Mouse (Mus musculus) splenic B cell, adult 2 months (primary cell): ENCODE results near the gene Ensa.
"Not testable (repeated sequence)": the region's sequence is repeated elsewhere in the genome, so short reads cannot be mapped to it uniquely, and the experiment has no call there.

Experiments used
- DNase-seq: peaks from one replicate; pipeline ENCODE4 v3.0.0-alpha.2; 2011; ENCODE audit warnings: low read depth, low spot score
- H3K27me3 ChIP-seq: 2 replicates; pipeline ENCODE4 v1.6.1; 2012; ENCODE audit warnings: mild to moderate bottlenecking, low read length, moderate library complexity, mixed read lengths; ENCODE audit not compliant: control insufficient read depth, poor library complexity, insufficient read depth, severe bottlenecking
- H3K36me3 ChIP-seq: 2 replicates; pipeline ENCODE4 v1.6.1; 2012; ENCODE audit warnings: mild to moderate bottlenecking, low read length, moderate library complexity, mixed read lengths; ENCODE audit not compliant: control insufficient read depth, poor library complexity, insufficient read depth, severe bottlenecking

The Ensa gene

DNA sequence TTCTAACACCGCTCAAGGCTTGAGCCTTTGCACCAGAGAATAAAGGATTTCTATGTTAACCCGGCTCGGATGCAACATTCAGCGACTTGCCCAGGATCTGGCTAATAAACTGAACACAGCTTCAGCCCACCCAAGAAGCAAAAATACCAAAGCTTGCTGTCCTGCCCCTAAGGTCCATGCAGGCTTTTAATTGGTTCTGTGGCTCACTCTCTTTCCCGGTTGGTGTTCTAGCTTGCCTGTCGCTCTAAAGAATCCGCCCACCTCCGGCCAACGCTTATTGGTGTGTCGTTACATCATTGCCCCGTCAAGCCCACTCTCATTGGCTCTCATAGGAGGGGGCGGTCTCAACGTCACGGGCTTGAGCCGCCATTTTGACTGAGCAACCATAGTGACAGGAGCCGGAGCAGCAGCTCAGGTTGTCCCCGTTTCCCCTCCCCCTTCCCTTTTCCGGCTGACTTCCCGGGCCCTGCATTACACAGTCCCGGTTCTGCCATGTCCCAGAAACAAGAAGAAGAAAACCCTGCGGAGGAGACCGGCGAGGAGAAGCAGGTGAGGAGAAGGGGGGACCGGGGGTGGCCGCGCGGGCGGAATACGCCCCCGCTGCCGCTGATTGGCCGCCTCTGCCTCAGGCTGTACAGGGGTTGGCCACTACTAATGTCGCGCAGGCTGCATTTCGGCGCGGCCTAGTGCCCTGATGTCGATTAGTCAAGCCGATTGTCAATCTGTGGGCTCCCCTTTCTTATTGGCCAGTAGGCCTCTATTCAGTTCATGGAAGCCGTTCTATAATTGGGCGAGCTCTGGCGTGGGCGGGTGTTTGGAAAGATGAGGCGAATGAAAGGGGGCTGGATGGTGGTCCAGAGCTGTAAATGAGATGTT is at the start of gene Ensa:
Ensa (plus strand) TSS at position 366 of the 876 bp plus-strand sequence.
- H3K27me3 ChIP-seq, result no peaks in the 10 kb centered on the region
- peak; percentile 99 for DNase-seq
- peaks cover 10% of the 10 kb centered on the region for H3K36me3 ChIP-seq

DNA sequence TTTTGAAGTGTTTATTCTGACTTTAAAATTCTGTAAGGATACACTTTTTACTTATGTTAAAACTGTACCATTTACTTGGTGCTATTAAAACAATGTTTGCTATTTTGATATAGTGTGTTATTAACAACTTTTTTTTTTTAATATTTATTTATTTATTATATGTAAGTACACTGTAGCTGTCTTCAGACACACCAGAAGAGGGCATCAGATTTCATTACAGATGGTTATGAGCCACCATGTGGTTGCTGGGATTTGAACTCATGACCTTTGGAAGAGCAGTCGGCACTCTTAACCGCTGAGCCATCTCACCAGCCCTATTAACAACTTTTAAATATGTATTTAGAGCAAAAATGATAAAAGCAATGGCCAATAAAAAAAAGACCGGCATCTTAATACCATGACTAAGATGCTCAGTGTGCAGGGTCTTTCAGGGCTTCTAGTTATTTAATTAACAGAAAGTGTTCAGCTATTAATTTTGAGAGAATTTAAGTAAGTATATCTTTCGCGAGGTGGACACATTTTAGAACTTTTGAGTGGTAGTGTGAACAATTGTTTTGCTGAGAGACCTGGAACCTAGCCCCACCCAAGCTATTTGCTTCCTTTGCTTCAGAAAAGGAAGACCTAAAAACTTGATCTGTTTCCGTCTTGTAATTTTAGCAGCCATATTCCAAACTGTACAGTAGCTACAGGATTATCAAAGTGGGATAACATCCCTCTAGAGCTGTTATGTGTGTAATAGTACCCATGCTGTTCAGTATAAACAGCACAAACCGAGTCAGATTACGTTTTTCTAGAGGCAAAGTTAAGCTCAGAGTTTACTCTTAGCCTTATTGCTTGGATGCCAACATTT is 36.8 kb upstream of the Ensa start:
- Histone ChIP-seq H3K36me3 (peaks cover 5% of the 10 kb centered on the region; the same call in 1 of the 2 replicates), H3K27me3 (no peaks in the 10 kb centered on the region)
- DNase-seq, result no peak

GRCm38 (mm10) chr3:95588604-95589086 is 36.1 kb upstream of the Ensa start, which contains the start of gene Golph3l:
Gene Golph3l, plus strand, starts transcription at chr3:95588934.
- peaks cover 5% of the 10 kb centered on the region; the same call in 1 of the 2 replicates for H3K36me3 ChIP-seq
- H3K27me3 ChIP-seq, result no peaks in the 10 kb centered on the region
- DNase-seq, result peak; percentile 97

GRCm38 (mm10) chr3:95598734-95599133 is 26.1 kb upstream of the Ensa start:
- H3K27me3 ChIP-seq, result no peaks in the 10 kb centered on the region
- DNase-seq, result no peak
- peaks cover 6% of the 10 kb centered on the region; the same call in 1 of the 2 replicates for H3K36me3 ChIP-seq

GRCm38 (mm10) chr3:95601287-95601686 is 23.5 kb upstream of the Ensa start:
- no peak for DNase-seq
- H3K27me3 ChIP-seq, result no peaks in the 10 kb centered on the region
- H3K36me3 ChIP-seq, result peaks cover 2% of the 10 kb centered on the region; the same call in 1 of the 2 replicates

GRCm38 (mm10) chr3:95606096-95606495 is 18.7 kb upstream of the Ensa start:
- H3K36me3 ChIP-seq, result peaks cover 9% of the 10 kb centered on the region; the same call in 1 of the 2 replicates
- no peak for DNase-seq

DNA sequence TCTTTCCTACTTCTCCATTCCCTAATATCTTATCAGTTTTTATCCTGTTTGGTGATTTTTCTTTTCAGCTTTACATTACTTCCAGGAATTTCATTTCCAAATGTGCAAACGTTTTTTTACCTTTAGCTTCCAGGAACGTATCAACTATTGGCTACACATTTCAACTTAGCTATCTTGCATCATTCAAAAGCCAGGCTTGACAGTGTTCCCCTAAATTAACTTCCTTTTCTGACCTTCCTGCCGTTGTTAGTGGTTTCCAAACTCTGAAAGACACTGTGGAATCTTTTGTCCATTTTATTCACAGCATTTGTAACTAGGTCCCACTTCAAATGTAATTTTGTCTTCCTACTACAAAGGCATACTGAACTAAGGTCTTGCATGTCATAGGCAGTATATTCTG is 15.6 kb upstream of the Ensa start:
- Histone ChIP-seq H3K27me3 (no peaks in the 10 kb centered on the region), H3K36me3 (peaks cover 9% of the 10 kb centered on the region; the same call in 1 of the 2 replicates)
- no peak for DNase-seq

More at GRCm38 (mm10) chr3:95606096-95606495, 18.7 kb upstream of the Ensa start:
- H3K27me3 ChIP-seq, result no peaks in the 10 kb centered on the region

- H3K36me3 ChIP-seq, result peaks cover 14% of the 10 kb centered on the region; the same call in 1 of the 2 replicates
- DNase-seq, result no peak
- H3K27me3 ChIP-seq, result no peaks in the 10 kb centered on the region
Observed at GRCm38 (mm10) chr3:95613996-95614395, 10.8 kb upstream of the Ensa start.

GRCm38 (mm10) chr3:95618511-95618910 is 6.3 kb upstream of the Ensa start:
- Histone ChIP-seq H3K27me3 (no peaks in the 10 kb centered on the region), H3K36me3 (peaks cover 9% of the 10 kb centered on the region; the same call in 1 of the 2 replicates)
- DNase-seq, result no peak

- no peaks in the 10 kb centered on the region for H3K27me3 ChIP-seq
- no peak for DNase-seq
- peaks cover 9% of the 10 kb centered on the region; the same call in 1 of the 2 replicates for H3K36me3 ChIP-seq
Observed at GRCm38 (mm10) chr3:95621241-95621640, 3.6 kb upstream of the Ensa start.

DNA sequence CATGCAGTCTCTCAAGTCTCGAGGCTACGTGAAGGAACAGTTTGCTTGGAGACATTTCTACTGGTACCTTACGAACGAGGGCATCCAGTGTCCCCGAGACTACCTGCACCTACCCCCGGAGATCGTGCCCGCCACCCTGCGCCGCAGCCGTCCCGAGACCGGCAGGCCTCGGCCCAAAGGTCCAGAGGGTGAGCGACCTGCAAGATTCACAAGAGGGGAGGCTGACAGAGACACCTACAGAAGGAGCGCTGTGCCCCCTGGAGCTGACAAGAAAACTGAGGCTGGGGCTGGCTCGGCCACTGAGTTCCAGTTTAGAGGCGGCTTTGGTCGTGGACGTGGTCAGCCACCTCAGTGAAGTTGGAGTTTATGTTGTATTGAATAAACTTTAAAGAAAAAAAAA is 2.4 kb upstream of the Ensa start:
- DNase-seq, H3K27me3 ChIP-seq, H3K36me3 ChIP-seq: not testable (repeated sequence)

DNA sequence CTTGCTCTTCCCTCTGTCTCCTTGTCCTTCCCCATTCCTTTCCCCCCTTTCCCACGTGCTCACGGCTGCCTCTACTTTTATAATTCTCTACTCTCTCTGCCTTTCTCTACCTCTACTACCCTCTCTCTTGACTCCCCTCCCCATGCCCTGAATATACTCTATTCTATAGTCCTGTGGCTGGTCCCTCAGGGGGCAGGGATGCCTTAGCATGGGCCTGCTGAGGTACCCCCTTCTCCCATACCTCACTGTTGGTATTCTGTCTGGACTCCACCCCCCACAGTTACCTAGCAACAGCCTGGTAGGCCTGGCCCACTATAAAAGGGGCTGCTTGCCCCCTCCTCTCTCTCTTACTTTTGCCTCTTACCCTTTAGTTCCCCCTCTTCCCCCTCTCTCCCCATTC is 1.2 kb upstream of the Ensa start:
- DNase-seq, result no peak
- Histone ChIP-seq H3K36me3 (peaks cover 8% of the 10 kb centered on the region), H3K27me3 (no peaks in the 10 kb centered on the region)

GRCm38 (mm10) chr3:95623991-95624515 is 740 bp upstream of the Ensa start:
- not testable (repeated sequence) for H3K27me3 ChIP-seq, H3K36me3 ChIP-seq, DNase-seq

DNA sequence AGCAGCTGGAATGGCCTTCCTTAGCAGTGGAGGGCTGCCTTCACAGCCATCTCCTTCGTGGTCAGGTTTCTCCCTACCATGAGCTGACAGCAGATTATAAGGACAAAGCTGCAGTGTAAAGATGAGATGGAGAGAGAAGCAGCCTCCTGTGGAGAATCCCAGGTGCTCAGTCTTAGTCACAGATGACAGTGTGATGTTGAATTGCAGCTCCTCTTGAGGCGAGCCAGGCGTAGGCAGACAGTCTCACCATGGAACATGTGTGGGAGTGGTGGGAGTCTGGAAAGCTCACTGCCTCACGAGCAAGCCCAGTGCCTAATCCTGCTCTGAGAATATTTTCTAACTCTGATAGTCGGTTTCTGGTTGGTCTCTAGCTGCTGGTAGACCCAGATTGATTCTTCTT is 3.0 kb downstream of the Ensa start:
- H3K27me3 ChIP-seq, result no peaks in the 10 kb centered on the region
- peaks cover 21% of the 10 kb centered on the region for H3K36me3 ChIP-seq
- DNase-seq, result no peak
